Mouse (Mus musculus) forelimb bud, embryonic 11.5 days (tissue): ENCODE data around the gene Yeats4.
"Not testable (repeated sequence)": the region's sequence is repeated elsewhere in the genome, so short reads cannot be mapped to it uniquely, and the experiment has no call there.

Experiments
- DNase-seq: peaks from one replicate; pipeline ENCODE4 v3.0.0-alpha.2; 2012; ENCODE audit warnings: low read depth, low spot score

The Yeats4 gene

DNA sequence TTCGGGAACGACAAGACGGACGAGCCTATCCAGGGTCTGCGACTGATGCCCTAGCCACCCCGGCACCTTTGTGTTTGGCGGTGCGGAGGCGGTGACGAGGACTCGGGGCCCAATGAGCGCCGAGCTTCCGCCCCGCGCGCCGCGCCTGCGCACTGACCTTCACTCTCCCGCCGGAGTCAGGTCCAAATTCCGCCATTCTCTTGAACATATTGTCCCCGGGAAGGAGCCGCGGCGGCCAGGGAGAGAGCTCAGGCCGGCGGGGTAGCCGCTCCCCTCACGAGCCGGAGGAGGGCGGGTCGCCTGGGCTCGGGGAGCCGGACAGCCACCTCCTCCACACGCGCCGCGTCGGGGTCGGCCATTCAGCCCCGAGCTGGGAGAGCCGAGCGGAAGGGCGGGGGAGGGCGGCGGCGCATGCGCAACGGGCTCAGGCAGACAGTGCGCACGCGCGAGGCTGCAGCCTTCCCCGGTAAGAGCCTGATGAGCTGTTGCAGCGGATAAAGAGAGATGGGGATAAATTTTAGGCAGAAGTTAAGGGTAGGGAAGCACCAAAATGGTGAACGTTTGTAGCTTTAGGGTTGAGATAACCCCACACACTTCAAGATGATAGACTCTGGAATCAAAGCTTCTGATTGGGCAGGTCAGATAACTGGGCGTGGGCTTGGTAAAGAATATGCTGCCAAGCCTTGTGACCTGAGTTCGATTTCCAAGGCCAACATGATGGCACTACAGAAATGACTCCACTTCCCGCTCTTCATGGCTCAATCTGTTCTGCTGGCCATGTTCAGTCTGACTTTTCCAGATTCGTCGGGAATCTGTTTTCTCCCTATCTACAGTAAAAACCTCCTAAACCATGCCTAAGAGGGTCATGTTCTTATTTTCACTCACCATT is at the start of gene Yeats4:
Gene Yeats4, minus strand, starts transcription at position 406 of the 889 bp plus-strand sequence.
- peak; percentile 92 for DNase-seq

DNA sequence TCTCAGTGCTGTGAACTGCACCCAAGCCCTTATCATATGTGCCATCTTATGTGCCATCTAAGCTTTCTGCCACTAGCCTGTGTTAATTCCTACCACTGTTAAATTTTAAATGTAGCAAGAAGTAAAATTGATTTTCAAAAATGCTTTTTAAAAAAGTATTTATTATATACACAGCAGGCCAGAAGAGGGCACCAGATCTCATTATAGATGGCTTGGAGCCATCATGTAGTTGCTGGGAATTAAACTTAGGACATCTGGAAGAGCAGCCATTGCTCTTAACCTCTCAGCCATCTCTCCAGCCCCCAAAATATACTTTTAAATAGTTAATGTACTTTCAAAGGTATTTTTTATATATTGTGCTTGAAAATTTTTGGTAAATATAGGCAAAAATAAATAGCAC is 47.7 kb upstream of the Yeats4 start:
- no peak for DNase-seq

DNA sequence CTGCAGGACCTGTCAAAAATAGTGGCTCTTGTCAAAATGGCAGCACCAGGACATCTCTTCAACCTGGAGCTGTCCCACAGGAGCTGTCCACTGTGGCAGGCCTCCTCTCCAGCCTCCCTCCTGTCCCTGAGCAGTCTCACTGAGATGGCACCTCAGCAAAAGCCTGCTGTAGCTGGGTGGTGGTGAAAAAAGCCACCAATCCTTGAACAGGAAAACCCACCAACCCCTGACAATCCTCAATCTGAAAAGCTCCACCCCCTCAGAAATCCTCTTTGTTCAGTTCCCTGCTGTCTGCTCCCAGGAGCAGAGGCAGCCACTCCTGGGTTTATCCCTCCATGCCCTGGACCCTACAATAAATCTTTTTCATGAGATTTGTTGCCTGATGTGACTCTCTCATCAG is 35.6 kb upstream of the Yeats4 start:
- DNase-seq: no peak

DNA sequence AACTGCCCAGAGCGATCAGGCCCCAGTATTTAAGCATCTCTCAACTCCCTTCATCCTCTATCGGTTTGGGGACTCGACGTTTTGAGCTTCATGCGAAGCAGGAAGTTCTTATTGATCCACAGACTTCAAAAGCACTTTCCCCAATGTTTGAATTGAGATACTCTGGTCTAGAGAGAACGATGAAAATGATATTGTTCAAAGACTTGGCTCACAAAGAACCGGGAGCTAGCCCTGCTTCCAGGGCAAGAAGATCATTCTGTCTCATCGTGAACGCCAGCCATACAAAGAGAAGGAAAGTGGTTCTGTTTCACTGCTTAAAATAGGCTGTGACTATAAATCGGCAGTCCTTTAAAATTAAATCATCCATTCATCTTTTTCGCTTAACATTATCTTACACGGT is 14.3 kb upstream of the Yeats4 start, which contains the start of gene 9530003J23Rik:
Gene 9530003J23Rik, minus strand, starts transcription at position 101 of the 400 bp plus-strand sequence.
- DNase-seq: no peak

DNA sequence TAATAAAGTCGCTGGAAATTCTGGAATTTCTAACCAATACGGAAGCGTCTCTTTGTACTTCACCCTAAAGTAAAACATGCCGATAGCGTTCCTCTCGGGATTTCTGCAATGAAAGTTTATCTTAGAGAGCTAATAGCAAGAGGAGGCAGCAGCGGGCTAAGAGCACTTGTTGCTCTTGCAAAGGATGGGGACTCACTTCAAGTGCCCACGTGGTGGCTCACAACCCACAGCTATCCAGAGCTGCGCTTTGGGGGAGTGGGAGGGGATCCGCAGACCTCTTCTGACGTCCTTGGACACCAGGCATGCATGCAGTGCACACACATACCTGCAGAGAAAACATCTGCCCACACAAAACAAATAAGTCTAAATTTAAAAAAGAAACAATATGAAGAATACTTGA is 11.6 kb upstream of the Yeats4 start:
- DNase-seq: no peak

DNA sequence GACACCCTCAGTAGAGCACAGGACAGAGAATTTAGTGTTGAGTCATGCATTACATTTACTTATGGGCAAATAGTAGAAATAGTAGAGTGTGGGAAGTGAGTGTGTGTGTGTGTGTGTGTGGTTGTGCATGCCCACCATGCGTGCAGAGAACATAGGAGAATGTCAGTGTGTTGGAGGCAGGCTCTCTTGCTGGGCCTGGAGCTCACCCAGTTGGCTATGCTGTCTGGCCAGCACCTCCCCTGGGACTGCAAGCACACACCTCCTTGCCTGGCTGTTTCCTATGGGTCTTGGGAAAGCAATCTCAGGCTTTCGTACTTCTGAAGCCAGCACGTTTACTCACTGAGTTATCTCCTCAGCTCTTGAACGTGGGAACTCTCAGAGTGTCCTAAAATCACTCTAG is 10.5 kb upstream of the Yeats4 start:
- no peak for DNase-seq

DNA sequence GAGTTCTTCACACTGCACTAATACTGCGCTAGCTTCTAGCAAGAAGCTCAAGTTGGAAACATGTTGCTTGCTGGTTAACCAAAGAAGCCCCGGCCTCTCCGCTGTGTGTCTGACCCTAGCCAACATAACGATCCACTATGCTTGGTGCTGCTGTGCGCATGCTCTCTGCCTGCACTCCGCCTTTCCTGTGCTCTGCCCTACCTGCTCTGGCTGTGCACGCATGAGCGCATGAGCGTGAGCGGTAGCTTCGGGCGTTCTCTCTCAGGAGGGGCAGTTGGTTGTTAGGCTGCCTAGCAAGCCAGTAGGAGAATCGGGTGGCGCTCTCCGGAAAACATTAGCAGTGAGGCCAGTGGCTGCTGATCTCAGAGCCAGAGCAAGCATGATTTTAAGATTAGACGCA is 5.5 kb upstream of the Yeats4 start:
- no peak for DNase-seq

DNA sequence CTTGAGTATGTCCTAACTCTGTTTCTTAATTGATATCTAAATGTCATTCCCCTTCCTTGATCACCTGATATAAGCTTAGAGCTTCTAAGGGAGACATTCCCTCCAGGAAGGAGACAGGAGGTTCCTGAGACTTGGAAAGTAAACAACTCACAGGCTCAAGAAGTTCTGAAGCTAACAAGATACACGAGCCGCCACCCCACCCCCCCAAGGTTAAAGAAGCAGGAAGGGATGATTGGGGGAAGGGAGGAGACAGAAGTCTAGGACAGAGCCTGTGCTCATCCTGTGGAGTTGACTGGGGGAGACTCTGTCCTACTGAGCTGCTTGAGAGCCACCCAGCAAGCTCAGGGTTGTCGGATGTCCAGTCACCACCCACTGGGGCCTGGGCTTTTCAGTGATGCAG is 1.7 kb upstream of the Yeats4 start:
- DNase-seq: no peak

DNA sequence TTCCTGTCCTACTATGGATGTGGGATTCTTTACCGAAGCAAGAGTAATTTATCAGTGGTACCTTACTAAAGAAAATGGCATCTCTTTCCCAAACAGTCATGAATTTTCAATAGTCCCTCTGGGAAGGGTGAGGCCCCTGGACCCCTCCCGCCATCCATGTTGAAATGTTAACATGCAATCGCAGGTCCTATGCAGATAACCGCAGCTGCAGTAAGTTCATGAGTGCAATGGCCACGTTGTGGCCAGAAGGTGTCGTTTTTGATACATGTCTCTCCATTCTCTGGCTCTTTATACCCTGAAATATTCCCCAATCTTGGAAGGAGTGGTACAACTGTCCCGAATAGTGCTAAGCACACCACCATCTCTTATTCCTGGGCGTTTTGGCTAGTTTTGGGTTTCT is 787 bp upstream of the Yeats4 start:
- DNase-seq: no peak

DNA sequence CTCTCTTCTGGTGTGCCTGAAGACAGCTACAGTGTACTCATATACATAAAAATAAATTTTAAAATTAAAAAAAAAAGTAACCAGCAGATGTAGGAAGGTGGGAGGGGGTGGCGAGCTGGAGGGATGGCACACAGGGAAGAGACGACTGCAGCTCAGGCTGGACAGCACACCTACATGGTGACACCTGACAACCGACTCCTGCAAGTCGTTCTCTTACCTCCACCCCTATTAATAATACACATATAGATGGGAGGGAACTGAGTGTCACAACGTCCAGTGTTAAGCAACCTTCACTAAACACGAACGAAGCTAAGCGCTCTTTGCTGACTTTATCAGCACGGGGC is 577 bp downstream of the Yeats4 start:
- DNase-seq: no peak

DNA sequence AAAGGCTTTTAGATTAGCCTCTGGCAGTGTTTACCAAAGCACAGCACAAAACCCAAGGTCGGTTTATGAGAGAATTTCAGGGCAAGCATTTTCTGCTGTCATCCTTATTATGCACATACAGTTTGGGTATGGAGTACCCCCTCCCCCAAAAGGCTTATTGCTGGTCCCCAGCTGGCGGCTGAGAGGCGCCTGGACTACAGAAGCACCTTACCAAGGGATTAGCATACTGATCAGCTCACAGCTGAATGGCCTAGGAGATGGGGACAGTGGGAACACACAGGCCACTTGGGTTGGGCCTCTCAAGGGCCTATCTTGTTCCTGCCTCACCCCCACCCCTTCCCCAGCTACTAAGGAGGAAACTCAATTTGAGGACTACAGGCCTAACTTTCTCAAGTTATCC is 1.5 kb downstream of the Yeats4 start:
- DNase-seq: no peak

DNA sequence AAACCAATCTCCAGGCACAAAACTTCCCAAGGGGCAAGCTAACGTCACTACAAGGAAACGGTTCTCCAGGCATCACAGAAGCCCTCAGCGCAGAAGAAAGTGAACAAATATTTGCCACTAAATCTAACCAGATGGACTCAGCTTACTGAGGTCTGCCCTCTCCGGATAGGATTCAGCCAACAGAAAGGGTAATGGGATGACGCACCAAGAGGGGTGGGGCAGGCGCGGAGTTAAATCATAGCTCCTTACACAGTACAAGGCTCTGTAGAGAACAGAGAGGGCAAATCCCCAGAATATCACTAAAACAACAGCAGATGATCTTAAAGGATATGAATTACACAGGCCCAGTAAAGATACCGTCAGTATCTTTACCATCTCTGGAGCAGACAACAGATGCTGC is 6.0 kb downstream of the Yeats4 start:
- DNase-seq: no peak

DNA sequence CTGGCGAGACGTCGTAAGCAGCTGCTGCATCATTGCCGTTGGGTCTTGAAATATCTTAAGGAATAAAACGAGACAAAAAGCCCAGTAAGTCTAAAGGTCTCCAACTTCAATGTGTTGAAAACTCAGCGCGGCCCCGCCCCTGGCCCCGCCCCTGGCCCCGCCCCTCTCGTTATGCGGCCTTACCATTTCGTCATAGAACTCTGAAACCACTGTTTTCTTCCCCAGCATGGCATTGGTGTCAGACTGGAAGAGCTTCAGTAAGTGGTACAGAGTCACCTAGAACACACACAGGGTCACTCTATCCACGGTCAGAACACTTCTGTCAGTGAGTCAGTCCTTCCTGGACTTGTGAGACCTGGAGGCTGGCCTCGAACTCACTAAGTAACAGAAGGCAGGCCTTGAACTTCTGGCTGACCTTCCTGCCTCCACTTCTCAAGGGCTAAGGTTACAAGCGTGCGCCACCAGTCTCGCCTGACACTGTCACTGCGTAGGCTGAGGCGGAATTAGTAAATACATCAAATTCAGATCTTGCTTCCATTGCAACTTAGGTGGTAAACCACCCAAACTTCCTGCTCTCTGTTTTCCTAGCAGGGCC is 7.0 kb downstream of the Yeats4 start:
- DNase-seq: no peak

DNA sequence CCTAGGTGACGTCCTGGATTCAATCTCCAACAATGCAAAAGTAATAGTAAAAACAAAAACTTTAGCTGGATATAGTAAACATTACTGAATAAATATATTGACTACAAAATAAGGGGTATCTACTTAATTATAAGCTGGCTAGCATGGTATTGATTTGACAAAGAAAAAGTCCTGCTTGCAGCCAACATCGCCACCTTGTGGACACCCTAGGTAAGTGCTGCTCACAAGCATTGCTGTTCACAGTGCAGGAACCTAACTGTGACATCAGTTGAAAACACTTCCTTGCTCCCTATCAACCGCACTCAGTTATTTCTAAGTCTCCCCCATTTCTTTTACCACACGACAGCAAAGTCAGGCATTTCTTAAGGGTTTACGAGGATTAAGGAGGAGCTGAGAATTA is 7.5 kb downstream of the Yeats4 start:
- DNase-seq: peak; percentile 49

DNA sequence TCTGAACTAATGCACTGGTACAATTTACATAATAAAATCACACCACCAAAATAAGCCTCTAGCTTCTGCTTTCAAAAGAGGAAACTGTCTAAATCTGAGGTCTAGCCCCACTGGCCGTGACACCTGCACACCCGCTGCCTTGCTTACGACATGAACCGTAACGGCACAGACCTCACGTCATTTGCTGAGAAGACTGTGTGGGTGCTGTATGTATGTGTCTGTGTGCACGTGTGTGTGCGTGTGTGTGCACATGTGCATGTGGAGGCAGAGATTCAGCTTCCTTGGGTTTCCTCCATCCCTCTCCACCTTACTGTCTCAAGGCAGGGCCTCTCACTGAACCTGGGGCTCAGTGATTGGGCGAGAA is 8.2 kb downstream of the Yeats4 start:
- no peak for DNase-seq

DNA sequence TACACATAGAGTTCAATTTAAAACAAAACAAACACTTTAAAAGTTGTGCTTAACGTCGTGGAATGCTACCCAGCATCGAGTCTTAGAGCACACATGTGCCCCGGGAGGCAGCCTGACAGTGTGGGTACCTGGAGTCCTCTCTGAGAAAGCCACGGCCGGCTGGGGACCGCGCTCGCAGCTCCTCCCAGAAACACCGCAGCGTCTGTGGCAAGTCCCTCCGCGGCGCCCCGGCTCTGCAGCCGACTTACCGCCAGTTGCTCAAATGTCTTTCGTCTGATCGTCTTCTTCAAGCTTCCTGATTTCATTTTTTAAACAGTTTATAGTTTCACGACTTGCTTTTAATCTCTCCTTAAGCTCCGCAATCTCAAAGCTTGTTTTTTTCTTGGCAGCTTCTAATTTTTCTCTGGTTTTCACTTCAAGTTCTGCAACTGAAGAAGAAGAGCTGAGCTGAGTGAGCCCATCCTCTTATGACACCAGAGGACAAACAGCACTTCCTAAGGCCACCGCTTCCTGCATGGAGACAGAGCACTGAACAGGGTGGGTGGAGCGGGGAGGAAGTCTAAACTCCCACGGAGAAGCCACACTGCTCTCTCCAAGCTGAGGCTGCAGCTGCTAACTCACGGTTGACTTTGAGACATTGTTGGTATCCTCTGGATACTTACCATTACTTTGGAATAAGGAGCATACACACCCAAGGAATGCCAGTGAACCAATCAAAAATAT is 8.7 kb downstream of the Yeats4 start:
- no peak for DNase-seq

DNA sequence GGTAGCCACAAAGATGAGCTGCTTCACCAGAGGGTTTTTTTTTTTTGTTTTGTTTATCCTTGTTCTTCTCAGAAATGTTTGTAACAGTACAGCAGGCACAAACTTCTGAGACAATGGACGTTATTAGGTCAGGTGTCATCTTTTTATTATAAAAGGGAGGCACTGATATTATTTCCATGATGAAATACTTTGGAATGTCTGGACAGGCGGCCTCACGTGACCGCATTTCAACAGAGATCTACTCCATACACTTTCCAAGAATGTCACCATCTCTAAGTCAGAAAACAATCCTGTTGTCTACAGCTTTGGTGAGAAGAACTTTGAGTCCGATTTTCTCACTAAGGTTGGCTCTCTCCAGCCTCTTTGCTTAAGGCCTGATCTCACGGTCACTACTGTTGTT is 13.3 kb downstream of the Yeats4 start:
- no peak for DNase-seq

DNA sequence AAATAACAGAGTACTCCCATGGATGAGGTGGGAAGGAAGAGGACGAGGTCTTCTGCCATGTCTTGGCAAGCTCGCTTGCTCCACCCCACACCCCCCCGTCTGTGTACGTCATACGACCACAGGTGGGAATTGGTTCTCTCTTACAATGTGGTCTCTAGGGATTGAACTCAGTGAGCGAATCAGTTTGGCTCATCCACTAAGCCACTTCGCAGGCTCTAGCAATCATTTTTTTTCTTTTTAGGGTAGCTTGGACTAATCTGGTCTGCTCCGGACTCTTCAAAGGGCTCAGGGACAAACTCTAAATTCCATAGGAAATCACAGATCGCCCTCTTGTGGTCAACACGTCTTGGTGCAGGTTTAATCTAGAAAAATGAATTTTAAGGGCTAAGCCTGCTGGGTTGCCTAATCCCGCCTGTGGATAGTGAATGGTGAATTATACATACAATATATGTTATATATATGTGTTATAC is 14.8 kb downstream of the Yeats4 start:
- DNase-seq: peak; percentile 77

DNA sequence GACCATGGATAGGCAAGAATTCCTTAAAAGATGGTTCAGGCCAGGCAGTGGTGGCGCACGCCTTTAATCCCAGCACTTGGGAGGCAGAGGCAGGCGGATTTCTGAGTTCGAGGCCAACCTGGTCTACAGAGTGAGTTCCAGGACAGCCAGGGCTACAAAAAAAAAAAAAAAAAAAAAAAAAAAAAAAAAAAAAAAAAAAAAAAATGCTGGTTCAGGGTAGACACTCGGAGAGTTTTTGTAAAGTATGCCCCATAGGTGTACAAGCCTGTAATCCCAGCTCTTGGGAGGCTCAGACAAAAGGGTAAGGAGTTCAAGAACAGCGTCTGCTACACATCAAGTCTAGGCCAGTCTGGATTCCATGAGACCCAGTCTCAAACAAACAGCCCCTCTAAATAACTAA is 15.5 kb downstream of the Yeats4 start:
- not testable (repeated sequence) for DNase-seq

DNA sequence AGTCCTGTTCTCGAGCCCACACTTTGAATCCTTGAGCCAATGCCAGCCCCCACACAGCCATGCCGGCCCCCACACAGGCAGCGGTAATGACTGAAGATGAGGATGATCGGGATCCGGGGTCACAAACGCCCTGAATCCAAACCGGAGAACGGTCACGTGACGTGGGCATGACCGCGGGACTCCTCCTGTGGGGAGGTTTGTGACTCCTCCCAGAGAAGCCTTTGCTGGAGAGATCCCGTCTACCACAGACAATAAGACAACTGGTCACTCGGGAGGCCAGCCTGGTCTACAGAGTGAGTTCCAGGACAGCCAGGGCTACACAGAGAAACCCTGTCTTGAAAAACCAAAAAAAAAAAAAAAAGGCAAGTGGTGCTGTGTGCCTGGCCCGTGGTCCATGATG is 16.1 kb downstream of the Yeats4 start:
- DNase-seq: no peak

DNA sequence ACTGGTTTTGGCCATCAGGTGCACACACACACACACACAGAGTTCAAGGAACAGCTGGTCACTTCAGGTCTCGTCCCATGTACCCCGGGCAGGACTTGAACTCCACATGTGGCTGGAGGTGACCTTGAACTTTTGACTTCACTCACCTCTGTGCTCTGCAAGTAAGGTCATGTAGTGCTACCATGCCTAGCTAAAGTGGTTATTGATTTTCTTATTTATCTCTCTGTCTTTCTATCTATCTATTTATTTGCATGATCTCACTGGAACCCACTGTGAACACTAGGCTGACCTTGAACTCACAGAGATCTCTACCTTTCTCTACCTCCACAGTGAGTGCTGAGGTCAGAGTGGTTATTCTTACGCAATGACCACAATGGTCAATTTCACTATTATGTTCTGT is 18.2 kb downstream of the Yeats4 start:
- no peak for DNase-seq

DNA sequence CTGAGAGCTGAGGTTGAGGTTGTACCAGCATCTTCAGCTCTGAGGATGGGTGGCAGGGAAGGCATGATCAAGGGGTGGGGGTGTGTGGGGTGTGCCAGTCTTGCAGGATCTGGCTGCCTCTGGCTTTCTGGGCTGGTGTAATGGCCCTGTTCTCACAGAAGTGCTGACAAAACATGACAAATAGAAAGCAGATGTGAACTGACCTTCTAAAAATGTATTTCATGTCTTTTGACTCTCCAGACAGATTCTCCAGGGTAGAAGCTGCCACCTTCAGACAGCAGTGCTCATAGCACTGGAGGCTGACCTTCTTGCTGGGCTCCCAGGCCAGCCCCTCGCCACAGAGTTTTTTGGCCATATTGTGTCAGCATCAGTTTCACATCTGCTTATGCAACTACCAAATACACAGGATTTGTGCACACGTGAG is 20.7 kb downstream of the Yeats4 start:
- DNase-seq: peak; percentile 20
